Mouse (Mus musculus) layer of hippocampus, postnatal 36 days (tissue): ENCODE data around the gene Tada2b. TPM values are rescaled to one million over a fixed set of nuclear protein-coding genes. Genes with fewer than 3 reads are reported as not detected.

Experiments used
- DNase-seq, 2 experiments: peaks; one replicate each; pipeline ENCODE4 v3.0.0; 2022
- total RNA-seq, 2 experiments: library from RNA; stranded (reverse); gene quantifications; 2 replicates each; pipeline ENCODE4 v1.2.3; 2021

The Tada2b gene
- total RNA-seq, 2 experiments from 2014 or later = 34.0 to 36.4 TPM

- DNase-seq = no peak
Observed at GRCm38 (mm10) chr5:36444611-36445010, 39.5 kb downstream of the Tada2b start.

GRCm38 (mm10) chr5:36440741-36441140 lies 43.3 kb downstream of the Tada2b start:
- DNase-seq = no peak

GRCm38 (mm10) chr5:36436858-36437257 lies 47.2 kb downstream of the Tada2b start:
- no peak for DNase-seq

- DNase-seq = no peak
Observed at GRCm38 (mm10) chr5:36434398-36434967, 49.6 kb downstream of the Tada2b start.

GRCm38 (mm10) chr5:36431711-36432110 lies 52.4 kb downstream of the Tada2b start:
- DNase-seq = no peak

- no peak for DNase-seq
Observed at GRCm38 (mm10) chr5:36429551-36429950, 54.5 kb downstream of the Tada2b start.

- no peak for DNase-seq
Observed at GRCm38 (mm10) chr5:36427831-36428230, 56.3 kb downstream of the Tada2b start.

GRCm38 (mm10) chr5:36426404-36426803 lies 57.7 kb downstream of the Tada2b start:
- DNase-seq = peak; percentile 67 to 71

GRCm38 (mm10) chr5:36424676-36425075 lies 59.4 kb downstream of the Tada2b start:
- no peak for DNase-seq

Other genes with a start within 250 kb of the Tada2b start
- gene Sorcs2, start 86.1 kb downstream of the Tada2b start, total RNA-seq = 10 to 100 TPM; 52.0 to 56.6 TPM
- 10 to 100 TPM; 21.6 to 22.8 TPM for gene Grpel1, start 19.3 kb downstream of the Tada2b start, total RNA-seq
- 1 to 10 TPM in 1 of 2 experiments, under 1 TPM in 1; 0.99 to 1.0 TPM for gene Ccdc96, start 303 bp upstream of the Tada2b start, total RNA-seq
- gene Tbc1d14, start 109.0 kb upstream of the Tada2b start, total RNA-seq = 10 to 100 TPM; 88.6 to 95.7 TPM
- gene D5Ertd579e, start 211.7 kb upstream of the Tada2b start, total RNA-seq = 100 to 1,000 TPM; 100 to 106 TPM